Mouse (Mus musculus) cerebellum, adult 2 months (tissue): ENCODE data around the gene Phka2.

ENCODE experiments used
- CTCF ChIP-seq: fragments of 200-500 bp; IDR thresholded peaks from 2 replicates; pipeline ENCODE4 v1.5.1; 2011; ENCODE audit warnings: low read depth, mild to moderate bottlenecking, control low read depth, low read length, moderate library complexity, borderline replicate concordance; ENCODE audit not compliant: insufficient read depth
- POLR2A ChIP-seq: fragments of 200-500 bp; IDR thresholded peaks from 2 replicates; pipeline ENCODE4 v1.6.1; 2011; ENCODE audit warnings: low read length, control low read depth, borderline replicate concordance; ENCODE audit not compliant: insufficient read depth

DNA sequence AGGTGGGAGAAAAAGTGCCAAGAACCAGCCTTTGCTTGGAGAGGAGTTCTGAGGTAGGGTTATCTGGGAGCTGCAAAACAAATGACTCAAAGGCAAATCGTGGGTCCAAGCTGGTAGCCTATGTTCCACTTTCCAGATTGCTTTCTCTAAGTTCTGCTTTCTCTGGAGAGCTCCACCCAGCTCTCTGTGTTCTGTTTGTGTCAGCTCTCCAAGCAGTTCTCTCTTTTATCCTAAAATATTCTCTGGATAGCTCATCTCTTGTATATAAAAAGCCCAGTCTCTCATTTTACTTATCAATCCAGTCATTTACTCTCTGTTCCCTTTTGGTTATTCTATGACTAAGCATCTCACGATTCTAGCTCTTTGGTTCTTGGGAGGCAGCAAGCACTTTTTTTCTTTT is 8.2 kb downstream of the Phka2 start:
- TF ChIP-seq CTCF (no peak), POLR2A (no peak)
